Mouse (Mus musculus) testis, adult 2 months (tissue): Measurements from ENCODE around the gene Sdk2. TPM values are rescaled to one million over a fixed set of nuclear protein-coding genes. Genes with fewer than 3 reads are reported as not detected.

Experiments
- H3K27ac ChIP-seq: fragments of 200-500 bp; 2 replicates; pipeline ENCODE4 v1.5.1; 2012; ENCODE audit warnings: low read depth, low read length; ENCODE audit not compliant: control insufficient read depth, insufficient read depth
- H3K27me3 ChIP-seq: fragments of 200-500 bp; 2 replicates; pipeline ENCODE4 v1.6.1; 2012; ENCODE audit warnings: mild to moderate bottlenecking, low read length, moderate library complexity; ENCODE audit not compliant: control insufficient read depth, insufficient read depth
- H3K36me3 ChIP-seq: fragments of 200-500 bp; 2 replicates; pipeline ENCODE4 v1.6.1; 2012; ENCODE audit warnings: mild to moderate bottlenecking, low read length; ENCODE audit not compliant: control insufficient read depth, insufficient read depth
- H3K4me1 ChIP-seq: fragments of 200-500 bp; 2 replicates; pipeline ENCODE4 v1.6.1; 2012; ENCODE audit warnings: low read length; ENCODE audit not compliant: control insufficient read depth, insufficient read depth
- H3K4me3 ChIP-seq: fragments of 200-500 bp; 2 replicates; pipeline ENCODE4 v1.5.1; 2012; ENCODE audit warnings: low read depth, mild to moderate bottlenecking, low read length, moderate library complexity, mixed read lengths; ENCODE audit not compliant: control insufficient read depth
- CTCF ChIP-seq: fragments of 200-500 bp; IDR thresholded peaks from 2 replicates; pipeline ENCODE4 v1.5.1; 2012; ENCODE audit warnings: low read depth, mild to moderate bottlenecking, inconsistent platforms, low read length, moderate library complexity; ENCODE audit not compliant: control insufficient read depth, insufficient read depth, insufficient replicate concordance
- POLR2A ChIP-seq: fragments of 200-500 bp; IDR thresholded peaks from 2 replicates; pipeline ENCODE4 v1.6.1; 2012; ENCODE audit warnings: low read depth, mild to moderate bottlenecking, inconsistent platforms, low read length, moderate library complexity; ENCODE audit not compliant: control insufficient read depth
- polyA plus RNA-seq: library from polyadenylated mRNA; depleted of rRNA; stranded (reverse); fragments of >200 nt; gene quantifications from 2 replicates; pipeline ENCODE4 v1.2.3, GENCODE M21; 2012

Gene Sdk2
- polyA plus RNA-seq, 1 experiment: 7.8 TPM

GRCm38 (mm10) chr11:113799041-113799447 lies 267.8 kb downstream of the Sdk2 start:
- Histone ChIP-seq H3K27me3 (no peaks in the 10 kb centered on the region), H3K36me3 (no peaks in the 10 kb centered on the region), H3K4me1 (peaks cover 3% of the 10 kb centered on the region), H3K4me3 (no peak overlapping the region), H3K27ac (no peak overlapping the region)
- TF ChIP-seq POLR2A: no peak
- TF ChIP-seq CTCF: no peak

- Histone ChIP-seq H3K4me3 (no peak overlapping the region), H3K27me3 (no peaks in the 10 kb centered on the region), H3K27ac (peak overlapping the region; percentile 54), H3K4me1 (peaks cover 3% of the 10 kb centered on the region), H3K36me3 (no peaks in the 10 kb centered on the region)
- TF ChIP-seq CTCF: no peak
- TF ChIP-seq POLR2A: no peak
These were observed 268.8 kb downstream of the Sdk2 start for GRCm38 (mm10) chr11:113798011-113798410.

GRCm38 (mm10) chr11:113797014-113797983 lies 269.5 kb downstream of the Sdk2 start:
- Histone ChIP-seq H3K27me3 (no peaks in the 10 kb centered on the region), H3K36me3 (no peaks in the 10 kb centered on the region), H3K4me3 (no peak overlapping the region), H3K27ac (peak overlapping the region; percentile 54), H3K4me1 (peaks cover 3% of the 10 kb centered on the region)
- no peak for TF ChIP-seq CTCF
- TF ChIP-seq POLR2A: no peak

DNA sequence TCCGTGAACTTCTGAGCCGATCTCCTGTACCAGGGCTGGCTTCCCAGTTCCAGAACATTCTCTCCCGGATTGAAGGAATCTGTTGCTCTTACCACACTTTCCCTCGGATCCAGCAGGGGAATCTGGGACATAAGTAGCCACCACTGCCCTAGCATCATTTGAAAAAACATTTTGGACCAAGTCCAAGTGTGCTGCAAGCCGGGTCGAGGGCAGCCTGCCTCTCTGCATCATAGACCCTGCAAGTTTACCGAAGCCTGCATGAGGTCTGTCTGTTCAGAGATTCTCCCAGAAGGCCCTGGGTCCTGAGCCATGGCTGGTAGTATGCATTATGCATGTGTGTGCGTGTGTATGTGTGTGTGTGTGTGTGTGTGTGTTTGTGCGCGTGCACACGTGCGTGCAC lies 271.0 kb downstream of the Sdk2 start:
- Histone ChIP-seq H3K4me3 (no peak overlapping the region), H3K27ac (no peak overlapping the region; the same call in 1 of the 2 replicates), H3K27me3 (no peaks in the 10 kb centered on the region)

GRCm38 (mm10) chr11:113791357-113792215 lies 275.3 kb downstream of the Sdk2 start:
- Histone ChIP-seq H3K27ac (no peak overlapping the region), H3K36me3 (no peaks in the 10 kb centered on the region), H3K27me3 (no peaks in the 10 kb centered on the region), H3K4me3 (no peak overlapping the region), H3K4me1 (peaks cover 2% of the 10 kb centered on the region; the same call in 1 of the 2 replicates)
- TF ChIP-seq CTCF (no peak), POLR2A (no peak)

More for the DNA sequence above, 271.0 kb downstream of the Sdk2 start:
- TF ChIP-seq POLR2A: no peak
- Histone ChIP-seq H3K4me1 (peaks cover 3% of the 10 kb centered on the region), H3K36me3 (no peaks in the 10 kb centered on the region)

GRCm38 (mm10) chr11:113789101-113789500 lies 277.7 kb downstream of the Sdk2 start:
- Histone ChIP-seq H3K27me3 (no peaks in the 10 kb centered on the region), H3K27ac (no peak overlapping the region; the same call in 1 of the 2 replicates), H3K36me3 (no peaks in the 10 kb centered on the region), H3K4me1 (peaks cover 14% of the 10 kb centered on the region), H3K4me3 (no peak overlapping the region)
- TF ChIP-seq CTCF (no peak), POLR2A (no peak)
